Mouse (Mus musculus) central nervous system, embryonic 18 days (tissue): Measurements from ENCODE around the gene Tbc1d23. TPM values are rescaled to one million over a fixed set of nuclear protein-coding genes. Genes with fewer than 3 reads are reported as not detected.

Source experiments
- polyA plus RNA-seq: library from polyadenylated mRNA; depleted of rRNA; stranded (reverse); fragments of >200 nt; gene quantifications from 2 replicates; pipeline ENCODE4 v1.2.3, GENCODE M21; 2012; rRNA removed

Tbc1d23 gene
- 49.6 and 51.4 TPM in 2 replicates for polyA plus RNA-seq

GRCm38 (mm10) chr16:57231089-57231936 lies at the start of gene Tbc1d23:
Tbc1d23 (minus strand) TSS chr16:57231504.

GRCm38 (mm10) chr16:57166611-57167513 lies 64.4 kb downstream of the Tbc1d23 start, which contains the start of gene Nit2:
Nit2 (minus strand) TSS chr16:57167341.

GRCm38 (mm10) chr16:57120913-57121815 lies 110.1 kb downstream of the Tbc1d23 start, which contains the start of gene Tomm70a:
Tomm70a (plus strand) TSS chr16:57121703.

Other genes with a start within 250 kb of the Tbc1d23 start
- gene Tmem45a2, start 160.1 kb downstream of the Tbc1d23 start, polyA plus RNA-seq, result 0.03 TPM in 1 of 2 replicates, not detected in the other
- 61.1 and 64.4 TPM in 2 replicates for gene Tomm70a, start 109.8 kb downstream of the Tbc1d23 start, polyA plus RNA-seq
- gene Nit2, start 64.2 kb downstream of the Tbc1d23 start, polyA plus RNA-seq, result 24.1 and 26.3 TPM in 2 replicates
- 2.2 and 2.8 TPM in 2 replicates for gene Tmem30c, start 61.4 kb upstream of the Tbc1d23 start, polyA plus RNA-seq
- gene Filip1l, start 121.6 kb upstream of the Tbc1d23 start, polyA plus RNA-seq, result 2.0 and 2.4 TPM in 2 replicates